8 mouse cellular contexts compared by ENCODE assay signal in genomic region chr10:18469279-18470135, GRCm38 (mm10).
DNase-seq lines count a peak whose midpoint lies in the region; ATAC-seq and TF ChIP-seq lines count a peak whose summit lies in the region.

No protein-coding gene starts in this region.

- peaks cover 40% of the 10 kb centered on the region for H3K4me1 ChIP-seq in heart, embryonic 12.5 days (replicated peaks)
- H3K4me1 ChIP-seq in midbrain, embryonic 12.5 days: peaks cover 39% of the 10 kb centered on the region

- H3K27ac ChIP-seq in heart, embryonic 12.5 days (ENCODE audit: poor library complexity, severe bottlenecking): no peak overlapping the region; the same call in 1 of the 2 replicates
- H3K27ac ChIP-seq in midbrain, embryonic 12.5 days (replicated peaks): peak overlapping the region; percentile 79

- peak overlapping the region; percentile 31 for H3K4me3 ChIP-seq in heart, embryonic 12.5 days
- peak overlapping the region; percentile 32 for H3K4me3 ChIP-seq in midbrain, embryonic 12.5 days

- no peak for DNase-seq in heart, adult 9 months (ENCODE audit: low spot score in 2 of 2)
- peak; percentile 89 for DNase-seq in brain, embryonic 14.5 days (ENCODE audit: low read depth)
- peak; percentile 68 for DNase-seq in large intestine, adult 2 months (ENCODE audit: low read depth, low spot score)
- peak; percentile 59 for DNase-seq in thymus, postnatal 25 days
- DNase-seq in cerebellum, adult 11-12 months: no peak

- TF ChIP-seq POLR2A in brain, embryonic 14.5 days (IDR thresholded peaks at IDR 0.05; ENCODE audit: borderline replicate concordance, extremely low read depth, insufficient read depth, insufficient read length, poor library complexity, severe bottlenecking): no peak

- no peak for ATAC-seq in heart, embryonic 12.5 days (ENCODE audit: insufficient number of reproducible peaks, low FRiP score)
- ATAC-seq in hematopoietic stem cell, adult 5-6 weeks (replicated peaks in 1 of 2; ENCODE audit: insufficient read depth in 1 of 2, low FRiP score in 2 of 2, low TSS enrichment in 1 of 2, low read depth in 1 of 2, poor library complexity in 2 of 2, severe bottlenecking in 2 of 2): peak; percentile 45 to 58; a peak in 3 of 4 replicates
- ATAC-seq in midbrain, embryonic 12.5 days (ENCODE audit: low FRiP score, low read depth): peak; percentile 81

- 1% methylated on average over 17 of the region's 17 CpGs for WGBS in heart, embryonic 12.5 days
- 6% methylated on average over 17 of the region's 17 CpGs for WGBS in large intestine, adult 2 months
- 1% methylated on average over 17 of the region's 17 CpGs for WGBS in midbrain, embryonic 12.5 days

- peaks cover 9% of the 10 kb centered on the region for H3K36me3 ChIP-seq in heart, embryonic 12.5 days
- 0 out of 2 replicates have a peak, but pooled peaks cover 7% of the 10 kb centered on the region for H3K36me3 ChIP-seq in midbrain, embryonic 12.5 days

- no peaks in the 10 kb centered on the region for H3K9me3 ChIP-seq in heart, embryonic 12.5 days (replicated peaks)
- H3K9me3 ChIP-seq in midbrain, embryonic 12.5 days: no peaks in the 10 kb centered on the region

- H3K4me2 ChIP-seq in heart, embryonic 12.5 days: peak overlapping the region; percentile 70
- H3K4me2 ChIP-seq in midbrain, embryonic 12.5 days (replicated peaks): peak overlapping the region; percentile 53

- no peaks in the 10 kb centered on the region for H3K27me3 ChIP-seq in heart, embryonic 12.5 days (replicated peaks)
- H3K27me3 ChIP-seq in midbrain, embryonic 12.5 days: peaks cover 53% of the 10 kb centered on the region

- TF ChIP-seq CTCF in brain, embryonic 14.5 days (IDR thresholded peaks at IDR 0.05; ENCODE audit: borderline replicate concordance, extremely low read depth, insufficient read depth, insufficient read length): no peak

- peak overlapping the region; percentile 41; the same call in 1 of the 2 replicates for H3K9ac ChIP-seq in heart, embryonic 12.5 days
- H3K9ac ChIP-seq in midbrain, embryonic 12.5 days (replicated peaks): peak overlapping the region; percentile 43

Comparison
In these comparisons a context has a peak if more than half of its experiments do, and no peak if none do; other contexts are left out.
1. DNase-seq: peak in brain, embryonic 14.5 days (single experiment), large intestine, adult 2 months (single experiment) and thymus, postnatal 25 days (single experiment); none in heart, adult 9 months (0 of 2) and cerebellum, adult 11-12 months (single experiment).